Mouse (Mus musculus) G1E (cell line): ENCODE data around the gene Sap18b.

Experiments
- CTCF ChIP-seq: IDR thresholded peaks from 2 replicates; pipeline ENCODE4 v1.5.1; 2012; ENCODE audit warnings: low read depth, low read length, inconsistent platforms, mixed read lengths
- GATA1 ChIP-seq: IDR thresholded peaks from 2 replicates; pipeline ENCODE4 v1.6.1; 2012; ENCODE audit warnings: borderline replicate concordance, low read length, inconsistent platforms, mixed read lengths
- POLR2AphosphoS5 ChIP-seq: IDR thresholded peaks from 2 replicates; pipeline ENCODE4 v1.6.1; 2012; ENCODE audit warnings: low read depth, low read length, inconsistent platforms; ENCODE audit not compliant: insufficient replicate concordance
- TAL1 ChIP-seq: conservative IDR thresholded peaks from 2 replicates; pipeline ENCODE4 v1.6.1; 2012; ENCODE audit warnings: low read depth, low read length, inconsistent platforms, mixed read lengths

DNA sequence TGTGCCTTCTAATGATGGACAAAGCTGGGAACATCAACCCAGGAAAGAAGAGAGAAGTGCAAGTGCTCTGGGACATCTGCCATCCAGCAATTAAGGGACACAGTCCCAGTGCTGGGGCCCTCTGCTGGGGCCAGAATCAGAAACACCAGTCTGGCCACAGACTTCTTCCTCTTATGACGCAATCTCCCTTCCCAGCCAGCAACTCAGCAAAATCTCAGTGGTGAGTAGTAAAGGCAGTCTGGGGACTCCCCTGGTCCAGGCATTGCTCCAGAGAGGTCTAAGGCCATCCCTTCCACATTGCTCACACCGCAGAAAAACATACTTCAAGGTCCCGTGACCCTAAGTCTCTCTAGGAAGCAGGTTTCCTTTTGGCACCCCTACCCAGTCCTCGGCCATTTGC, 27.1 kb downstream of the Sap18b start:
- TF ChIP-seq CTCF (no peak), GATA1 (no peak), TAL1 (no peak), POLR2AphosphoS5 (no peak)
